Mouse (Mus musculus) 416B (cell line): ENCODE measurements at regions not wholly inside any gene's neighbourhood (a gene's known extent, or its start where the extent isn't known, plus 50 kb on each side); places are given as distances from the start of the nearest gene placed in this dataset.
"Not testable (repeated sequence)": the region's sequence is repeated elsewhere in the genome, so short reads cannot be mapped to it uniquely, and the experiment has no call there.

Experiments
- DNase-seq: peaks from one replicate; pipeline ENCODE4 v3.0.0; 2011; ENCODE audit warnings: low read depth

GRCm38 (mm10) chr12:115861759-115862158 lies 185.8 kb upstream of the Zfp386 start:
- DNase-seq = not testable (repeated sequence)

- DNase-seq = not testable (repeated sequence)
Measured at GRCm38 (mm10) chr12:115865059-115865756, 182.3 kb upstream of the Zfp386 start.

- not testable (repeated sequence) for DNase-seq
Measured at GRCm38 (mm10) chr12:115868631-115869030, 178.9 kb upstream of the Zfp386 start.

- DNase-seq = peak; percentile 44
Measured at GRCm38 (mm10) chr12:115872451-115872850, 175.1 kb upstream of the Zfp386 start.

GRCm38 (mm10) chr12:115873976-115874375 lies 173.5 kb upstream of the Zfp386 start:
- DNase-seq = not testable (repeated sequence)

- DNase-seq = no peak
Measured at GRCm38 (mm10) chr12:115883719-115884118, 163.8 kb upstream of the Zfp386 start.

GRCm38 (mm10) chr12:115887976-115888375 lies 159.5 kb upstream of the Zfp386 start:
- DNase-seq = peak; percentile 85

GRCm38 (mm10) chr12:115892656-115893055 lies 154.9 kb upstream of the Zfp386 start:
- not testable (repeated sequence) for DNase-seq

- peak; percentile 32 for DNase-seq
Measured at GRCm38 (mm10) chr12:115912226-115912625, 135.3 kb upstream of the Zfp386 start.

- DNase-seq = peak; percentile 64
Measured at GRCm38 (mm10) chr12:115915420-115915819, 132.1 kb upstream of the Zfp386 start.

GRCm38 (mm10) chr12:115920119-115920518 lies 127.4 kb upstream of the Zfp386 start:
- DNase-seq = not testable (repeated sequence)

- DNase-seq = not testable (repeated sequence)
Measured at GRCm38 (mm10) chr12:115923999-115924398, 123.5 kb upstream of the Zfp386 start.

- not testable (repeated sequence) for DNase-seq
Measured at GRCm38 (mm10) chr12:115925542-115925941, 122.0 kb upstream of the Zfp386 start.

GRCm38 (mm10) chr12:115952325-115952724 lies 95.2 kb upstream of the Zfp386 start:
- peak; percentile 50 for DNase-seq

- DNase-seq = not testable (repeated sequence)
Measured at GRCm38 (mm10) chr12:115955477-115956177, 91.9 kb upstream of the Zfp386 start.

- peak; percentile 71 for DNase-seq
Measured at GRCm38 (mm10) chr12:115963701-115964100, 83.8 kb upstream of the Zfp386 start.

- peak; percentile 30 for DNase-seq
Measured at GRCm38 (mm10) chr12:115967522-115967921, 80.0 kb upstream of the Zfp386 start.
